Mouse (Mus musculus) adrenal gland (tissue): ENCODE results near the gene Dlec1.

Source experiments
- intact Hi-C: fragments of 180-260 bp; cut with DNase I; formaldehyde crosslinking; loops from one replicate; pipeline ENCODE4 v1.15.1; 2025

Dlec1 gene

GRCm38 (mm10) chr9:119130692-119131091 is 28.4 kb downstream of the Dlec1 start:
- intact Hi-C loops: no loop called here

- intact Hi-C loops: no loop called here
Measured at GRCm38 (mm10) chr9:119138836-119139235, 36.6 kb downstream of the Dlec1 start.

GRCm38 (mm10) chr9:119142066-119142465 is 39.8 kb downstream of the Dlec1 start:
- intact Hi-C loops: no loop called here

GRCm38 (mm10) chr9:119143372-119143771 is 41.1 kb downstream of the Dlec1 start:
- intact Hi-C loops: no loop called here

GRCm38 (mm10) chr9:119144696-119145095 is 42.4 kb downstream of the Dlec1 start:
- intact Hi-C loops: no loop called here

- intact Hi-C loops: no loop called here
Measured at GRCm38 (mm10) chr9:119145137-119145536, 42.9 kb downstream of the Dlec1 start.

GRCm38 (mm10) chr9:119145638-119146037 is 43.4 kb downstream of the Dlec1 start:
- intact Hi-C loops: no loop called here

GRCm38 (mm10) chr9:119146098-119146770 is 44.0 kb downstream of the Dlec1 start:
- intact Hi-C loops: no loop called here

- intact Hi-C loops: no loop called here
Measured at GRCm38 (mm10) chr9:119149601-119150000, 47.3 kb downstream of the Dlec1 start.

- intact Hi-C loops: loop anchor here (10.0 kb wide), 1 partner anchor 283 kb away; no protein-coding TSS in a partner anchor
Measured at GRCm38 (mm10) chr9:119151751-119152150, 49.5 kb downstream of the Dlec1 start.

- intact Hi-C loops: loop anchor here (5.0 to 10.0 kb wide), 2 partner anchors 197 to 279 kb away; no protein-coding TSS in a partner anchor
Measured at GRCm38 (mm10) chr9:119155416-119155815, 53.1 kb downstream of the Dlec1 start.

- intact Hi-C loops: loop anchor here (5.0 to 10.0 kb wide), 2 partner anchors 196 to 279 kb away; no protein-coding TSS in a partner anchor
Measured at GRCm38 (mm10) chr9:119155826-119156225, 53.5 kb downstream of the Dlec1 start.

GRCm38 (mm10) chr9:119156278-119157201 is 54.3 kb downstream of the Dlec1 start, which contains the start of gene Acaa1b:
Gene Acaa1b (minus strand): TSS chr9:119157093.
- intact Hi-C loops: loop anchor here (5.0 to 10.0 kb wide), 2 partner anchors 196 to 278 kb away; no protein-coding TSS in a partner anchor

- intact Hi-C loops: loop anchor here (5.0 to 10.0 kb wide), 2 partner anchors 193 to 276 kb away; no protein-coding TSS in a partner anchor
Measured at GRCm38 (mm10) chr9:119158861-119159260, 56.6 kb downstream of the Dlec1 start, which contains the start of gene Gm47289. Gene Gm47289 (plus strand): TSS chr9:119159161.

GRCm38 (mm10) chr9:119160689-119161088 is 58.4 kb downstream of the Dlec1 start:
- intact Hi-C loops: no loop called here

GRCm38 (mm10) chr9:119164743-119165142 is 62.5 kb downstream of the Dlec1 start:
- intact Hi-C loops: no loop called here

GRCm38 (mm10) chr9:119165548-119165947 is 63.3 kb downstream of the Dlec1 start:
- intact Hi-C loops: no loop called here

- intact Hi-C loops: no loop called here
Measured at GRCm38 (mm10) chr9:119167608-119168007, 65.3 kb downstream of the Dlec1 start.

- intact Hi-C loops: no loop called here
Measured at GRCm38 (mm10) chr9:119179292-119179691, 77.0 kb downstream of the Dlec1 start.

- intact Hi-C loops: no loop called here
Measured at GRCm38 (mm10) chr9:119181241-119181728, 79.0 kb downstream of the Dlec1 start.

- intact Hi-C loops: no loop called here
Measured at GRCm38 (mm10) chr9:119192202-119192990, 90.1 kb downstream of the Dlec1 start.
